Mouse (Mus musculus) lung, postnatal 0 days (tissue): ENCODE data around the gene Trp53rka. TPM values are rescaled to one million over a fixed set of nuclear protein-coding genes. Genes with fewer than 3 reads are reported as not detected.
A peak's percentile ranks its signal among the peaks of the same experiment; 100 is the strongest.
"Not testable (repeated sequence)": the region's sequence is repeated elsewhere in the genome, so short reads cannot be mapped to it uniquely, and the experiment has no call there.

Experiments
- ATAC-seq: fragments of 200-750 bp; cut with Nextera tagmentation; 2 replicates; pipeline ENCODE4 v1.8.0; 2017; ENCODE audit warnings: moderate library complexity
- DNase-seq: peaks from one replicate; pipeline ENCODE4 v3.0.0-alpha.2; 2016; ENCODE audit warnings: low spot score
- H3K27ac ChIP-seq: fragments of 300-500 bp; sonication (generic); 2 replicates; pipeline ENCODE4 v1.5.1; 2014; ENCODE audit warnings: antibody characterized with exemption, mild to moderate bottlenecking, low read length, mixed read lengths
- H3K27me3 ChIP-seq: fragments of 300-500 bp; sonication (generic); replicated peaks from 2 replicates; pipeline ENCODE4 v1.6.1; 2014; ENCODE audit warnings: low read length, mixed read lengths; ENCODE audit not compliant: insufficient read depth
- H3K36me3 ChIP-seq: fragments of 300-500 bp; sonication (generic); 2 replicates; pipeline ENCODE4 v1.6.1; 2014; ENCODE audit warnings: low read length, mixed read lengths; ENCODE audit not compliant: insufficient read depth
- H3K4me1 ChIP-seq: fragments of 300-500 bp; sonication (generic); 2 replicates; pipeline ENCODE4 v1.6.1; 2014; ENCODE audit warnings: antibody characterized with exemption, low read depth, low read length, mixed read lengths; ENCODE audit not compliant: insufficient read depth
- H3K4me2 ChIP-seq: fragments of 300-500 bp; sonication (generic); replicated peaks from 2 replicates; pipeline ENCODE4 v1.6.1; 2014; ENCODE audit warnings: low read depth, mild to moderate bottlenecking, low read length, moderate library complexity, mixed read lengths
- H3K4me3 ChIP-seq: fragments of 300-500 bp; sonication (generic); 2 replicates; pipeline ENCODE4 v1.5.1; 2014; ENCODE audit warnings: low read depth, low read length
- H3K9ac ChIP-seq: fragments of 300-500 bp; sonication (generic); replicated peaks from 2 replicates; pipeline ENCODE4 v1.6.1; 2014; ENCODE audit warnings: low read depth, mild to moderate bottlenecking
- H3K9me3 ChIP-seq: fragments of 300-500 bp; sonication (generic); 2 replicates; pipeline ENCODE4 v1.6.1; 2016; ENCODE audit warnings: low read length, mixed read lengths
- CTCF ChIP-seq: IDR thresholded peaks from 2 replicates; pipeline ENCODE4 v1.5.1; 2016; ENCODE audit warnings: antibody characterized with exemption, mild to moderate bottlenecking
- EP300 ChIP-seq: IDR thresholded peaks from 2 replicates; pipeline ENCODE4 v1.6.1; 2016; ENCODE audit warnings: antibody characterized with exemption, mild to moderate bottlenecking, control low read depth
- WGBS: fragments of 180-500 bp; shearing (Covaris S2); extraction: QIAGEN DNeasy Blood & Tissue Kit; methylation state at CpG from one replicate; pipeline ENCODE4 v1.1.7; 2014; 5-methylcytosine and 5-hydroxymethylcytosine counted together
- polyA plus RNA-seq: library from polyadenylated mRNA; unstranded; fragments of >200 nt; fragmentation: Nextera tagmentation; extraction: Ambion mirVana; gene quantifications from 2 replicates; pipeline ENCODE4 v1.2.1, GENCODE M21; 2015

The Trp53rka gene
- polyA plus RNA-seq, 1 experiment from 2014 or later, result 21.5 TPM

GRCm38 (mm10) chr2:165512870-165513600 lies 19.9 kb upstream of the Trp53rka start:
- H3K4me1 ChIP-seq, result 0 out of 2 replicates have a peak, but pooled peaks cover 3% of the 10 kb centered on the region
- H3K9me3 ChIP-seq, result no peaks in the 10 kb centered on the region
- H3K9ac ChIP-seq, result no peak overlapping the region
- 0 out of 2 replicates have a peak overlapping the region, but pooled peaks have one; percentile 51 for H3K27ac ChIP-seq
- no peak overlapping the region for H3K4me3 ChIP-seq
- DNase-seq, result peak; percentile 79
- peak; percentile 41 for TF ChIP-seq EP300
- no peak for TF ChIP-seq CTCF
- 19% methylated on average over 11 of the region's 11 CpGs for WGBS
- no peaks in the 10 kb centered on the region for H3K27me3 ChIP-seq
- peak; percentile 88 for ATAC-seq
- H3K4me2 ChIP-seq, result no peak overlapping the region
- H3K36me3 ChIP-seq, result no peaks in the 10 kb centered on the region

- H3K4me1 ChIP-seq, result 0 out of 2 replicates have a peak, but pooled peaks cover 3% of the 10 kb centered on the region
- H3K27ac ChIP-seq, result no peak overlapping the region
- no peak overlapping the region for H3K4me3 ChIP-seq
- H3K9ac ChIP-seq, result no peak overlapping the region
- TF ChIP-seq CTCF (no peak), EP300 (no peak)
- H3K36me3 ChIP-seq, result no peaks in the 10 kb centered on the region
- ATAC-seq (no peak), DNase-seq (no peak)
- WGBS, result 38% methylated on average over 7 of the region's 7 CpGs
- H3K27me3 ChIP-seq, result no peaks in the 10 kb centered on the region
- H3K9me3 ChIP-seq, result no peaks in the 10 kb centered on the region
- no peak overlapping the region for H3K4me2 ChIP-seq
Measured at GRCm38 (mm10) chr2:165512426-165512825, 19.3 kb upstream of the Trp53rka start.

GRCm38 (mm10) chr2:165511530-165511929 lies 18.4 kb upstream of the Trp53rka start:
- H3K4me1 ChIP-seq, DNase-seq, H3K4me2 ChIP-seq, ATAC-seq, H3K27ac ChIP-seq, H3K27me3 ChIP-seq, H3K36me3 ChIP-seq, H3K9ac ChIP-seq, H3K9me3 ChIP-seq, H3K4me3 ChIP-seq: not testable (repeated sequence)
- WGBS, result 87% methylated on average over 4 of the region's 4 CpGs

GRCm38 (mm10) chr2:165510914-165511458 lies 17.9 kb upstream of the Trp53rka start:
- not testable (repeated sequence) for H3K9ac ChIP-seq, H3K4me2 ChIP-seq, H3K4me3 ChIP-seq, H3K27ac ChIP-seq, H3K4me1 ChIP-seq, DNase-seq, ATAC-seq, H3K9me3 ChIP-seq, H3K36me3 ChIP-seq, H3K27me3 ChIP-seq
- WGBS, result 63% methylated on average over 2 of the region's 2 CpGs

GRCm38 (mm10) chr2:165510466-165510865 lies 17.3 kb upstream of the Trp53rka start:
- 0 out of 2 replicates have a peak, but pooled peaks cover 3% of the 10 kb centered on the region for H3K4me1 ChIP-seq
- H3K27ac ChIP-seq, result no peak overlapping the region
- no peak for TF ChIP-seq EP300
- no peak for TF ChIP-seq CTCF
- no peaks in the 10 kb centered on the region for H3K36me3 ChIP-seq
- no peaks in the 10 kb centered on the region for H3K27me3 ChIP-seq
- no peak overlapping the region for H3K4me3 ChIP-seq
- no peak overlapping the region for H3K9ac ChIP-seq
- no peak for ATAC-seq
- 44% methylated on average over 5 of the region's 5 CpGs for WGBS
- H3K4me2 ChIP-seq, result no peak overlapping the region
- no peak for DNase-seq
- no peaks in the 10 kb centered on the region for H3K9me3 ChIP-seq

GRCm38 (mm10) chr2:165509686-165510085 lies 16.6 kb upstream of the Trp53rka start:
- Histone ChIP-seq H3K9me3 (no peaks in the 10 kb centered on the region), H3K36me3 (no peaks in the 10 kb centered on the region), H3K27me3 (no peaks in the 10 kb centered on the region), H3K4me1 (0 out of 2 replicates have a peak, but pooled peaks cover 3% of the 10 kb centered on the region), H3K4me3 (no peak overlapping the region), H3K9ac (no peak overlapping the region), H3K4me2 (no peak overlapping the region), H3K27ac (no peak overlapping the region)
- TF ChIP-seq CTCF (no peak), EP300 (no peak)
- 40% methylated on average over 9 of the region's 9 CpGs for WGBS
- no peak for ATAC-seq
- no peak for DNase-seq
